Mouse (Mus musculus): Measurements from ENCODE around the gene Timm13.

The Timm13 gene

GRCm38 (mm10) chr10:80900318-80901247, at the start of gene Timm13:
Timm13 (minus strand) TSS chr10:80900969.
- peak; percentile 100 for DNase-seq (ENCODE audit: low read depth, low spot score)

- DNase-seq (ENCODE audit: low read depth, low spot score): no peak
Measured at GRCm38 (mm10) chr10:80950314-80950713, 49.5 kb upstream of the Timm13 start.

- no peak for DNase-seq (ENCODE audit: low read depth, low spot score)
Measured at GRCm38 (mm10) chr10:80949081-80949480, 48.3 kb upstream of the Timm13 start.

- no peak for DNase-seq (ENCODE audit: low read depth, low spot score)
Measured at GRCm38 (mm10) chr10:80948570-80948969, 47.8 kb upstream of the Timm13 start.

GRCm38 (mm10) chr10:80947802-80948201, 47.0 kb upstream of the Timm13 start:
- DNase-seq (ENCODE audit: low read depth, low spot score): no peak

GRCm38 (mm10) chr10:80946684-80947437, 46.1 kb upstream of the Timm13 start:
- no peak for DNase-seq (ENCODE audit: low read depth, low spot score)

GRCm38 (mm10) chr10:80944231-80944630, 43.5 kb upstream of the Timm13 start:
- DNase-seq (ENCODE audit: low read depth, low spot score): no peak

- DNase-seq (ENCODE audit: low read depth, low spot score): no peak
Measured at GRCm38 (mm10) chr10:80943701-80944100, 42.9 kb upstream of the Timm13 start.

- no peak for DNase-seq (ENCODE audit: low read depth, low spot score)
Measured at GRCm38 (mm10) chr10:80942919-80943318, 42.1 kb upstream of the Timm13 start.

GRCm38 (mm10) chr10:80940988-80941347, 40.2 kb upstream of the Timm13 start:
- DNase-seq (ENCODE audit: low read depth, low spot score): no peak

- no peak for DNase-seq (ENCODE audit: low read depth, low spot score)
Measured at GRCm38 (mm10) chr10:80940320-80940987, 39.7 kb upstream of the Timm13 start.

GRCm38 (mm10) chr10:80939671-80940070, 38.9 kb upstream of the Timm13 start:
- DNase-seq (ENCODE audit: low read depth, low spot score): peak; percentile 78

GRCm38 (mm10) chr10:80938831-80939550, 38.2 kb upstream of the Timm13 start:
- no peak for DNase-seq (ENCODE audit: low read depth, low spot score)

GRCm38 (mm10) chr10:80937646-80938045, 36.9 kb upstream of the Timm13 start:
- no peak for DNase-seq (ENCODE audit: low read depth, low spot score)

- DNase-seq (ENCODE audit: low read depth, low spot score): no peak
Measured at GRCm38 (mm10) chr10:80936810-80937164, 36.0 kb upstream of the Timm13 start.

- DNase-seq (ENCODE audit: low read depth, low spot score): peak; percentile 62
Measured at GRCm38 (mm10) chr10:80936135-80936809, 35.5 kb upstream of the Timm13 start.

- no peak for DNase-seq (ENCODE audit: low read depth, low spot score)
Measured at GRCm38 (mm10) chr10:80935698-80936097, 34.9 kb upstream of the Timm13 start.

- DNase-seq (ENCODE audit: low read depth, low spot score): no peak
Measured at GRCm38 (mm10) chr10:80935241-80935640, 34.5 kb upstream of the Timm13 start.

GRCm38 (mm10) chr10:80934136-80934985, 33.6 kb upstream of the Timm13 start:
- no peak for DNase-seq (ENCODE audit: low read depth, low spot score)

GRCm38 (mm10) chr10:80933421-80933979, 32.7 kb upstream of the Timm13 start:
- DNase-seq (ENCODE audit: low read depth, low spot score): no peak

All from forelimb bud, embryonic 11.5 days (tissue).